Mouse (Mus musculus) splenic B cell, adult 2 months (primary cell): ENCODE data around the gene Rpn2.

Experiments used
- DNase-seq: peaks from one replicate; pipeline ENCODE4 v3.0.0-alpha.2; 2011; ENCODE audit warnings: low read depth, low spot score
- H3K27me3 ChIP-seq: 2 replicates; pipeline ENCODE4 v1.6.1; 2012; ENCODE audit warnings: mild to moderate bottlenecking, low read length, moderate library complexity, mixed read lengths; ENCODE audit not compliant: control insufficient read depth, poor library complexity, insufficient read depth, severe bottlenecking
- H3K36me3 ChIP-seq: 2 replicates; pipeline ENCODE4 v1.6.1; 2012; ENCODE audit warnings: mild to moderate bottlenecking, low read length, moderate library complexity, mixed read lengths; ENCODE audit not compliant: control insufficient read depth, poor library complexity, insufficient read depth, severe bottlenecking

The Rpn2 gene

DNA sequence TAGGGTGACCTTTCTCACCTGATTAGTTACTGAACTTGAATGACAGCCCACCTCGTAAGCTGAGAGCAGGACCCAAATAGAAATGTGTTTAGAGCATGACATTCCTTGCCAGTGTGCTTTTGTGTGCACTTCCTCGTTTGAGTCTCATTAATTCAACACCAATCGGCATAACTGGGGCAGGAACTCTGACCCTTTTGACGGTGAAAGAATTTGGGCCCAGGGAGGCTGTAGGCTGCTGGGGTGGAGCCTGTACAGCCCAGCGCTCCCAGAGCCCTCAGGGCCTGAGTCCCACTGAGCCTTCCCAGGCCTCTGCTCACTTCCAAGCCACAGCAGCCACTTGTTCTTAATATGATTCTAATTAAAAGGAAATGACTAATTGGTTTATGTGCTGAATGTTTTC is 42.1 kb downstream of the Rpn2 start:
- Histone ChIP-seq H3K27me3 (no peaks in the 10 kb centered on the region), H3K36me3 (peaks cover 23% of the 10 kb centered on the region)
- no peak for DNase-seq

DNA sequence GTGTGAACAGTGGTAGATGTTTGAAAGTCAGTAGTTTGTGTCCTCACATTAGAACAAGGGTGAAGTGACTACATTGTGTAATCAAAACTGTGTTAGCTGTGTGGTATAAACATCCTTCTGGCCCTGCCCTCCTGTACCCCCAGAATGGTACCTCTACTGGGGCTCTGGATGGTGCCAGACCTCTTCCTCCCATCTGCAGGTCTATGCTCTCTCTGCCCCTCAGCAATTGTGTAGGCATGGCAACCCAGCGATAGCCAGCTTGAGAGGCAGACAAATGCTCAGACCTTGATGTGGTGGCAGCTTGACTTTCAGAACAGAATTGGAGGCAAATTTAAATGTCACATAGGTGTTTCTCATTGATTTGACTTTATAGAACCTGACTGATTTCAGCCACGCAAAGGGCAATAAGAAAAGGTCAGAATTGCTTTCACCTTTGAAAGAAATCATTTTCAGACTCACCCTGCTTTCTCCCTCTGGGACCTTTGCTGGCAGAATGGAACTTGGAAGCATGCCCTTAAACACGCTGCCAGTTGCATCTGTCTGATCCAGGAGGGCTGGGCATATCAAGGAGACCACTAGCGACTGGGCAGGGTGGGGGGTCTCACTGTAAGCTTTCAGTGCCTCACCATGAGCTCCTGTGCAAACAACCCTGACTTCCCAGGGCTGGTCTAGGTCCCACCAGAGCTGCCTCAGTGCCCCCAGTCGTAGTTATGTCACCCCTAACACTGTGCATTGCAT is 43.4 kb downstream of the Rpn2 start:
- Histone ChIP-seq H3K36me3 (peaks cover 27% of the 10 kb centered on the region), H3K27me3 (no peaks in the 10 kb centered on the region)
- DNase-seq, result no peak

DNA sequence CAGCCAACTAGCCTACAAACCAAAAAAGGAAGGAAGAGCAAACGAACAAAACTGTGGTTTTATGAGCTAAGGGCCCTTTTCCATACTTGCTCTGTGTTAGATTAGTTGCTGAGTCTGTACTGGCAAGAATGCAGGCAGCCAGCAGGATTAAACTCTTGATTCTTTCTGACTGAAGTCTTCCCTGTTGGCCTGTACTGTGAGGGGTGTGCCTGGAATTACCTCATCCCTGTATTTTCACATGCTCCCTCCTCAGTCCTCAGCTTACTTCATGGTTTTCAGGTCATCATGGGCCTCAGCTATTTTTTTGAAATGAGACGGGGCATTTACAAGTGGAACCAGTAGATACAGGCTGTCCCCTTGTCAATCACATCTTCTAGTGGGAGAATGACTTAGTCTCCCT is 46.4 kb downstream of the Rpn2 start:
- H3K27me3 ChIP-seq, result no peaks in the 10 kb centered on the region
- H3K36me3 ChIP-seq, result peaks cover 18% of the 10 kb centered on the region
- no peak for DNase-seq

DNA sequence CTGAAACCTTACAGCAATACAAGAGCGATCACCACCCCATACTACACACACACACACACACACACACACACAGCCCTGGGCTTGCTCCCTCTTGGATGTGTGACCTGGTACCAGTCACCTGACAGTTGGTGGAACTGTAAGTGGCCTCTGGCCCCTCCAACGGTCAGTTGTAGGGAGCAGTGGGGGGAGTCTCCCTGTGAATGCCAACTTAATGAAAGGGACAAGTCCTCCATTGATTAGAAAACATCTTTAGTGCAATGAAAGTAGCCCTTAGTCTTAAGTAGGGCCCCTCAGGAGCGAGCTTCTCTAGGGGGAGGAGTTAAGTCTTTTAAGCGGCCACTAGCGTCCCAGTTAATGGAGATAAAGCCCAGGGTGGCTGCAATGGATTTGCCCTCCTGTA is 49.3 kb downstream of the Rpn2 start:
- no peak for DNase-seq
- Histone ChIP-seq H3K27me3 (no peaks in the 10 kb centered on the region), H3K36me3 (0 out of 2 replicates have a peak, but pooled peaks cover 7% of the 10 kb centered on the region)

DNA sequence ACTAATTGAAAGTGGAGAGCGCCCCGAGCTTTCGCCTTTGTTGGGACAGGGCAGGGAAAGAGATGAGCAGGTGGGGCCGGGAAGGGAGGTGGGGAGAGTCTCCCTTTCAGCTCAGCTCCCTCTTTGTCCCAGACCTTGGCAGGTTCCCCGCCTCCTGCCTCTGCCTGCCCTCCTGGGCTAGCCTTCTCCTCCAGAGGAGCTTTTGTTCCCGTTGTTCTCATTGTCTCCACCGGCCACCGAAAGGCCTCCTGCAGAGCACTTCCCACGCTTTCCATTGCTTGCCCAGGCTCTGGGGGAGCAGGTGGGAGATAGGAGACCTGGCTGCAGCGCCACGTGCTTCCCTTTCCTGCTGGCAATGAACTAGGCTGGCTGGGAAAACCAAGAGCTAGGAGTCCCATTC is 49.8 kb downstream of the Rpn2 start:
- Histone ChIP-seq H3K36me3 (0 out of 2 replicates have a peak, but pooled peaks cover 7% of the 10 kb centered on the region), H3K27me3 (no peaks in the 10 kb centered on the region)
- DNase-seq, result no peak

DNA sequence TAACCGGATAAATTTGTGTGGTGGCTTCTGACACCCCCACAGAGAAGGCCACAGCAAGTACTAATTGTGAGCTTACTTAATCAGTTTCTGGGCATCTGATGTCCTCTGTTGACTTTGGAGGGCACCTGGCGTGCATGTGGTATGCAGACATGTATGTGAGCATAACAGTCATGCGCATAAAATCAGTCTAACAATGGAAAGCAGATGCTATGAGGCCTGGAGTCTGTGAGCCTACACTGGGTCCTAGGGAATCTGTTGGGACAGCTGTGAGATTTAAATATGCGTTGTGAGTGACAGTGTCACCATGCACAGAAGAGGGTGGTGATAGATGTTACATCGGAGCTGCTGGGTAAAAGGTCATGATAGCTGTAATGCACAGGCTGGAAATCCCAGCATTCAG is 53.2 kb downstream of the Rpn2 start:
- Histone ChIP-seq H3K27me3 (no peaks in the 10 kb centered on the region), H3K36me3 (0 out of 2 replicates have a peak, but pooled peaks cover 3% of the 10 kb centered on the region)
- DNase-seq, result no peak

DNA sequence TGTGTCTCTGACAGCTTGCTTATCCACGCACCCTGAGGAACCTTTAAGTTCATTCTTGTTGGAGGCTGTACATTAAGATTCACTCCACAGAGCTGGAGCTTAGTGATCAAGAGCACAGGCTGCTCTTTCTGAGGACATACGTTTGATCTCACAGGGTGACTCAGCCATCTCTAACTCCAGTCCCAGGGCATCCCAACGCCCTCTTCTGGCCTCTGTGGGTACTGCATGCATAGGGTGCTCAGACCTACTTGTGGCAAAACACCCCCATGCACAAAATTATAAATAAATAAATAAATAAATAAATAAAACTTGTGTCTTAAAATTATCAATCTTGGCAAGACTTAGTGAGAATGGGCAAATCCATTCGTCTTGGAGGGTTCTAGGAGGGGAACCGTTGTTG is 59.8 kb downstream of the Rpn2 start:
- Histone ChIP-seq H3K36me3 (no peaks in the 10 kb centered on the region), H3K27me3 (no peaks in the 10 kb centered on the region)
- peak; percentile 78 for DNase-seq

DNA sequence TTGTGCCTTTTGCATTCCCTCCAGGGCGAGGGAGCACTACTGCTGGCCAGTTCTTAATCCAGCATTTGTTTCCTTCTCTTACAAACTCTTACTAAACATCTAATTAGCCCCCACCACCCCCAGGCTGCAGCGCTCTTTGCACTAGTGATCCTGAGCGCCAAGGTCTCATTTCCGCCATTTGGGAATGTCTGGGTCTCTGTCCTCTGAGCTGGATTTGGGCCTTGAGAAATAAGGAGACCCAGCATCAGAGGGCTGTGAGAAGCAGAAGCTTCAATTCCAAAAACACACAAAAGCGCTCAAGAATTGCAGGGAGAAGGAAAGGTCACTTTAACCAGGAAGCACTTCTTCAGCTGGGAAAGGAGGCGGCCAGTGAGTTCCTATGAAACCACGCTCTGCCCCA is 60.7 kb downstream of the Rpn2 start:
- no peak for DNase-seq
- Histone ChIP-seq H3K27me3 (no peaks in the 10 kb centered on the region), H3K36me3 (no peaks in the 10 kb centered on the region)

DNA sequence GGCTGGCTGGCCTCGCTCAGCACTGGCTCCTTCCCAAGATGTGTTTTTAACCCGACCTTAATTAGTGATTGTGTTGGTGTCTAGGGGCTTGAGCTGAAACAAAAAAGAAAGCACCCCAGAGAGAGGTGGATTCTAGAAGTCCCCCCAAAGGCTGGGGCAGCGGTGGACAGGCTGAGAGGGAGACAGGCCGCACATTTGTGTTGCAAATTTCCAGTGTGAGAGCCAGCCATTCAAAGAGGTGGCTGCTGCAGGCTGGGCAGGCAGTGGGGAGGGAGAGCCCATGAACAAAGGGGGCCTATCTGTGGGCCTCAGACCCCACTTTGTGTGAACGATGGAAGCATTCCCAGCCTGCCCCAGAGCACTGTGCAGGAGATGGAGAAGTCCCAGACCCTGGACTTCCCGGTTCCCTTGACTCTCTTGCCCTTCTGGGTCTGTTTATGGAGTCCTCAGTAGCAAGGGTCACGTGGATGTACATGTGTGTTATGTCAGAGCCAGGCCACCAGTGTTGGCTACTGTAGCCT is 61.5 kb downstream of the Rpn2 start:
- Histone ChIP-seq H3K27me3 (no peaks in the 10 kb centered on the region), H3K36me3 (no peaks in the 10 kb centered on the region)
- DNase-seq, result no peak

DNA sequence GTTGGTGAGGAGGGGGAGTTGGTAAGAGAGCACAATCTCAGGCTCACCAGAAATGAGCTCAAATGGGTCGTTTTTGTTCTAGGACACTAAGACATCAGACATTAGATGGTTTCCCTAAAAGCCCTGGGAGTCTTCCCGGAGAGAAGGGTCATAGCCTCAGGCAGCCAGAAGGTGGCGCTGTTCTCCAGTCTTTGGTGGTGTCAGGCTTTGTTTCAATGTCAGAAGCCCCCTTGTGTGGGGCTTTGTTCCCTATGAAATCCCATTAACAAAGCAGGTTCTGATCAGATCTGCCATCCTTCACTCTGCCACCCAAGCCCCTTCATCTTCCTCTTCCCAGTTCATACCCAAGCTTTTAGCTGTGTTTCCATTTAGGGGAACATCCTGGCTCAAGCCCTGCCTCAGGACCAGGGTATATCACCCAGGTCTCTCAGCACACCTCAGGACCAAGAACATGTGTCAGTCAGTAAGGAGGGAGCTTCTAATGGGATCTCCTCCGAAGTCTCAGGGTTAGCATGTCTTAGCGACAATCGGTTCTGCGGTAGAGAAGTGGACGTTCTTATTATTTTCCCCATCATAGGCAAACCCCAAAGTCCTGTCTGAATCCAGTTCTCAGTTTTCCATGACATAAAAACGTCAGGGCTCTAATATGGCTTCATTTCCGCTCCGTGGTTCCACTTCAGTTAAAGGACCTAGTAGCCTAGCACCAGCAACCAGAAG is 62.9 kb downstream of the Rpn2 start:
- peak; percentile 71 for DNase-seq
- no peaks in the 10 kb centered on the region for H3K27me3 ChIP-seq
- H3K36me3 ChIP-seq, result no peaks in the 10 kb centered on the region

DNA sequence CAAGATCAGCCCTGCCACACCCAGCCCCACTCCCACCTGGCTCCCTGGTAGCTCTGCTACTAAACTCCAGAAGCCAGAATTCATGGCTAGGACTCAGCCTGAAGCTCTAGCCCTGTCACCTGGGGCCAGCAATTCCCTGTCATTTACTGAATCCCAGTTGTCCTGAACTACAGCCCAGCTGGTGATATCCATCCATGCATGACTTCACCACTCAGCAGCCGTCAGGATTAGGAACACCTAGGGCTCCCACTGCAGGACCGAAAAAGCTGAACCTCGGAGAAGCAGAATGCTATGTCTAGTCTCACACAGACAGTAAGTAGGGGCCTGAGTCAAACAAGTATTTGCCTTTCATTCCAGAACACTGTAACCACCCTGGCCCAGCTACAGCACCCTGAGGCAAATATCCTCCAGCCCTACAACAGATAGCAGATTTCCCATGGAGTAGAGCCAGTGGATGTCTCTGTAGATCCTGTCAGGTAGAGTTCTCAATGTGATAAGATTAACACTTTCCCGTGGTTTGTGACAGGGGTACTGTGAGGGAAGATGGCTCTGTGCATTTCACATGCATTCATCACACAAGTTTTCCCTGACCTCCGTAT is 63.6 kb downstream of the Rpn2 start:
- no peaks in the 10 kb centered on the region for H3K36me3 ChIP-seq
- no peaks in the 10 kb centered on the region for H3K27me3 ChIP-seq
- no peak for DNase-seq

DNA sequence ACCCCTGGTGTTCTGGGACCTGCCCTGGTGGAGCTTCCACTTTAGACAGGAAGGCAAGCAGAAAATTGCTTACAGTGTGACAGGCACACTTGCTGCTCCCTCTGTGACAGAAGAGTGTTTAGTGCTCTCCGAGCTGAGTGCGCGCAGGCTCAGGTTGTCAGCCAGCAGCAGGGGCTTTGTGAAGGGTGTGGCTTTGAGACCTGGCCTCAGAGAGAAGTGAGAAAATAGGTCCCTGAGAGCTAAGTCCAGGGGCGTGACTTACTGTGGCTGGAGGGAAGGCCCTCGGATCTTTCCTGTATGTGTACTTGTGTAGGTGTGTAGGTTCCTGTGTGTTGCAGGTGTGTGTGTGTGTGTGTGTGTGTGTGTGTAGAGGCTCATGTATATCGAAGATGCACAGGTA is 64.5 kb downstream of the Rpn2 start:
- no peaks in the 10 kb centered on the region for H3K27me3 ChIP-seq
- DNase-seq, result no peak
- H3K36me3 ChIP-seq, result no peaks in the 10 kb centered on the region

DNA sequence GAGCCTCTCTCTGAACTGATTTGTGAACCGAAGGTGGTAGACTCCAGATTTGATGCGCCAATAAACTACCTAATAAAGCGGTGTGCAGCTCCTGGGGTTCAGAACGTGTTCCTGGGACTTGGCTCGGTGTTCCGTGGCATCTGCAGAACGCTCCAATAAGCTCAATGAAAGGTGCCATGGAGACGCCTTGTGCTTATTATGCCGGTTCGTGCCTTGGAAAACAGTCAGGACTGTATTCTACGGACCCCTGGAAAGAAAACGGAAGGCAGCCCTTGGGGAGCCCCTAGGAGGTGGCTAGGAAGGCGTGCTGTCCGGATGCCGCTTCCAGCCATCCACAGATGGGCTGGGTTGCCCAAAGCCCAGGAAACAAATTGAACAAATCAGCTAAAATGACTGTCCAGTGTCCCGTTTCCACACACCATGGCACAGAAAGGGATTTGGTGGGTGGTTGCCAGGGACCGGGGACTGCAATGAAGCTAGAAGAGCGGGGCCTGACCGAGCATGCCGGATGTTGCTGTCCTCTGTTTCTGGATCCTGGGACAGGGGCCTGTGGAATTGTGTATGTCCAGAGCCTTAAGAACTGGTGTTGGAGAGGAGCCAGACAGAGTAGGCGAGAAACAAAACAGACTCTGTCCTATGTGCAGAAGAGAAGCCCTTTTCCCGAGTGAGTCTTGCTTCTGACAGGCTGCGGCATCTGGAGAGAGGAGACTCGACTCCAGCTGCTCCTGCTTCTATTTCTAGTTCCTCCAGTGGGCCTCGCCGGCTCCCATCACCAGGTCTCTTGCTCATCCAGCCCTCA is 68.7 kb downstream of the Rpn2 start, which contains the start of gene Ghrh:
TSS of gene Ghrh (minus strand) at position 146 of the 799 bp plus-strand sequence.
- Histone ChIP-seq H3K27me3 (no peaks in the 10 kb centered on the region), H3K36me3 (no peaks in the 10 kb centered on the region)
- DNase-seq, result no peak

DNA sequence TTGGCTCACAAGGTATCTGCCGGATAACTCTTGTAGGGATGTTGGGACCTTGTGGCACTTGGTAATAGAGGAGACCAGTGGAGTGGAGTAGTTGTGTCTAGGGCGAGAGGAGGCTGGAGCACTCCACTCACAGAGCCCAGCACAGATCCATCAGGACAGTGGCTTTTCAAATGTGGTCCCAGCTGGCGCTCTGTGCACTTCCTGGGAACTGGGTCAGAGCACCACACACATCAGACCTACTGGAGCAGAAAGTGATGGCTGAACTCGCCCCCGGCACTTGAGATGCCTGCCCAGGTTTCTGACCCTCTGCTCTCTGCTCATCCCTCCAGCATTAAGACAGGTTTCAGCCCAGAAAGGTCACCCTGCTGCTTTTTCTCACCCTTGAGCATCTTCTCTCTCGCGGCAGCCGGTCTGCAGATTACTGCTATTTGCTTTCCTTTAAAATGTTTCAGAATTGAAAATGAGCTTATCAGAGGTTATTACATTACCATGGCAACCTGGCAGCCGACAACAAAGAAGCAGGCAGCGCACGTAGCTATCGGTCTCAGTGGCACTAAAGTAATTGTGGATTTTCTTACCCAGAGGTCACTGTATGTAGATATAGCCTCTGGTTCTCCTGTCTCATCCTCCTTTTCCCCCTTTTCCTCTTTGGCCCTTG is 70.4 kb downstream of the Rpn2 start:
- H3K27me3 ChIP-seq, result no peaks in the 10 kb centered on the region
- DNase-seq, result no peak
- no peaks in the 10 kb centered on the region for H3K36me3 ChIP-seq
